In the genomic region with DNA sequence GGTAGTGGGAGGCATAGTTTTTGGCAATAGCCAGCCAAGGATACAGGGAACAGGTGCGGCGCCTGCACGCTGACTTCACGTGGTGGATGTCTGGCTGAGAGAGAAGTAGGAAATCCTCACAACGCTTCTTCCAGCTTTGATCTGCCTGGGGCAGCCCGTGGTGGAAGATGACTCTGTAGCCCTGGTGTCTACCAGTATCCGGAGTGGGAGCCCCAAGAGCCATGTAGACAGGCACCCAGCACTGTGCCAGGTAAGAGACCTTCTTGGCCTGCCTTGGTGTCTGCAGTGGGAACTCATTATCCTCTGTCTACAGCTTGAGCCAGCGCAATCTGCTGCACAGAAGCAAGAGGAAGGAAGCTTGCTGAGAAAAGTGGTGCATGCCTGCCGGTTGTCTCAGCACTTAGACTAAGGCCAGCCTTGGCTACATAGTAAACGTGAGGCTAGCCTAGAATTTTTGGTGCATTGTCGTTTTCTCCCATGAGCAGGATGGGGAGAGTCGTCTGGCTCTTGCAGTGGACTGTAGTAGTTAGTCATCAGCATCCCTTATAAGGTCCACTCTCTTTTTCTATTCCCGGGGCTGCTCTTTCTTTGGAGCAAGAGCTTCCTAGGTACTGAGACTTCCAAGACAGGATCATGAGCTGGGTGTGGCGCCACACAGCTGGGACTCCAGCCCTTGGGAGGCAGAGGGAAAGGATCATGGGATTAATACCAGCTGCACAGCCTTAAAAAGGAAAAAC, we compare ENCODE assay signal across 9 mouse cellular contexts. TPM values are rescaled to one million over a fixed set of nuclear protein-coding genes. Genes with fewer than 3 reads are reported as not detected.
A peak's percentile ranks its signal among the peaks of the same experiment; 100 is the strongest.
DNase-seq lines count a peak whose midpoint lies in the region; ATAC-seq lines count a peak whose summit lies in the region.
"Had no signal": no experiment of that assay in that cellular context is flagged by ENCODE, and none has a peak within 500 bp of the region (broad histone marks: within the 10 kb centered on the region; RNA-seq: fewer than 3 reads in every experiment).

No protein-coding gene starts in this region.

- H3K36me3 ChIP-seq in heart, embryonic 11.5 days (ENCODE audit: control insufficient read depth, insufficient read depth, low read length) = no peaks in the 10 kb centered on the region; the same call in none of the 2 replicates
- H3K36me3 ChIP-seq in hindbrain, embryonic 12.5 days = no peaks in the 10 kb centered on the region
- H3K36me3 ChIP-seq in midbrain, embryonic 10.5 days = peaks cover 10% of the 10 kb centered on the region

- no peaks in the 10 kb centered on the region for H3K9me3 ChIP-seq in heart, embryonic 11.5 days (replicated peaks; ENCODE audit: control insufficient read depth, low read length)
- H3K9me3 ChIP-seq in hindbrain, embryonic 12.5 days (replicated peaks) = no peaks in the 10 kb centered on the region
- H3K9me3 ChIP-seq in midbrain, embryonic 10.5 days (replicated peaks) = no peaks in the 10 kb centered on the region

- peak overlapping the region; percentile 78 for H3K4me2 ChIP-seq in heart, embryonic 11.5 days
- peak overlapping the region; percentile 80 for H3K4me2 ChIP-seq in hindbrain, embryonic 12.5 days (replicated peaks)

- no peak for ATAC-seq in heart, embryonic 11.5 days (replicated peaks; ENCODE audit: insufficient number of reproducible peaks, low FRiP score, low TSS enrichment)
- peak; percentile 16 for ATAC-seq in CD4-positive, CD25-positive, alpha-beta regulatory T cell, adult 4 months
- no peak for ATAC-seq in hindbrain, embryonic 12.5 days (ENCODE audit: low FRiP score)
- ATAC-seq in cerebellum, adult (ENCODE audit: insufficient number of reproducible peaks, low FRiP score, low TSS enrichment) = no peak

- H3K9ac ChIP-seq in heart, embryonic 11.5 days (ENCODE audit: low read depth, low read length) = peak overlapping the region; percentile 75
- H3K9ac ChIP-seq in hindbrain, embryonic 12.5 days = peak overlapping the region; percentile 38

- 0 out of 2 replicates have a peak, but pooled peaks cover 3% of the 10 kb centered on the region for H3K4me1 ChIP-seq in heart, embryonic 11.5 days (ENCODE audit: control insufficient read depth, insufficient read depth, low read length)
- H3K4me1 ChIP-seq in hindbrain, embryonic 12.5 days = peaks cover 13% of the 10 kb centered on the region
- peaks cover 27% of the 10 kb centered on the region for H3K4me1 ChIP-seq in midbrain, embryonic 10.5 days

- H3K27me3 ChIP-seq in heart, embryonic 11.5 days (ENCODE audit: control insufficient read depth, insufficient read depth, low read length) = no peaks in the 10 kb centered on the region
- no peaks in the 10 kb centered on the region for H3K27me3 ChIP-seq in hindbrain, embryonic 12.5 days
- peaks cover 24% of the 10 kb centered on the region for H3K27me3 ChIP-seq in midbrain, embryonic 10.5 days (ENCODE audit: low read depth, poor library complexity, severe bottlenecking)

- H3K27ac ChIP-seq in heart, embryonic 11.5 days (ENCODE audit: low read depth, low read length) = peak overlapping the region; percentile 55; the same call in 1 of the 2 replicates
- H3K27ac ChIP-seq in hindbrain, embryonic 12.5 days = no peak overlapping the region
- 0 out of 2 replicates have a peak overlapping the region, but pooled peaks have one; percentile 7 for H3K27ac ChIP-seq in midbrain, embryonic 10.5 days (replicated peaks)

- 71% methylated on average over 14 of the region's 14 CpGs for WGBS in heart, embryonic 11.5 days (ENCODE audit: insufficient replicate concordance)
- WGBS in hindbrain, embryonic 12.5 days = 82% methylated on average over 14 of the region's 14 CpGs
- WGBS in midbrain, embryonic 10.5 days = 86% methylated on average over 14 of the region's 14 CpGs

- H3K4me3 ChIP-seq in heart, embryonic 11.5 days (ENCODE audit: low read depth, low read length) = peak overlapping the region; percentile 50
- H3K4me3 ChIP-seq in hindbrain, embryonic 12.5 days = no peak overlapping the region
- peak overlapping the region; percentile 64 for H3K4me3 ChIP-seq in midbrain, embryonic 10.5 days

- intact Hi-C loops in heart, postnatal 10 days (cut with DNase I) = no loop called here

- no peak for DNase-seq in heart, postnatal 10 days
- DNase-seq in midbrain, embryonic 10.5 days (ENCODE audit: low spot score) = no peak
- DNase-seq in urinary bladder, postnatal 14 days (ENCODE audit: low spot score) = no peak
- DNase-seq in lung, postnatal 10 days = no peak
- DNase-seq: left cerebral cortex, postnatal 4 days had no signal

RNA-seq across cellular contexts. Expression of gene Pnpo, which starts 1.2 kb away (rescaled TPM):
- 63.9 and 68.0 TPM in 2 replicates for polyA plus RNA-seq in heart, embryonic 11.5 days (2014; fragmentation: Nextera tagmentation; extraction: Ambion mirVana)
- total RNA-seq in heart, postnatal 10 days (2021) = 10 to 100 TPM; 11.8 to 12.8 TPM
- 10 to 100 TPM; 28.5 to 48.5 TPM for polyA plus RNA-seq in CD4-positive, CD25-positive, alpha-beta regulatory T cell, adult 4 months (2017; shearing (Covaris generic))
- polyA plus RNA-seq in hindbrain, embryonic 12.5 days (2016; fragmentation: Nextera tagmentation; extraction: Ambion mirVana) = 21.5 and 22.5 TPM in 2 replicates
- polyA plus RNA-seq in midbrain, embryonic 10.5 days (2016; fragmentation: Nextera tagmentation; extraction: Ambion mirVana) = 28.2 and 32.1 TPM in 2 replicates

RNA-seq across cellular contexts. Expression of gene Prr15l, which starts 17.1 kb away (rescaled TPM):
- 0.23 and 0.50 TPM in 2 replicates for polyA plus RNA-seq in heart, embryonic 11.5 days (2014; fragmentation: Nextera tagmentation; extraction: Ambion mirVana)
- under 1 TPM; 0.47 to 0.74 TPM for total RNA-seq in heart, postnatal 10 days (2021)
- polyA plus RNA-seq in CD4-positive, CD25-positive, alpha-beta regulatory T cell, adult 4 months (2017; shearing (Covaris generic)) = 1 to 10 TPM in 1 of 2 experiments, under 1 TPM in 1; 0.48 to 1.5 TPM
- polyA plus RNA-seq in hindbrain, embryonic 12.5 days (2016; fragmentation: Nextera tagmentation; extraction: Ambion mirVana) = 0.53 and 1.5 TPM in 2 replicates
- 0.04 and 0.05 TPM in 2 replicates for polyA plus RNA-seq in midbrain, embryonic 10.5 days (2016; fragmentation: Nextera tagmentation; extraction: Ambion mirVana)
- total RNA-seq: left cerebral cortex, postnatal 4 days had no signal

RNA-seq across cellular contexts. Expression of gene Cdk5rap3, which starts 28.7 kb away (rescaled TPM):
- polyA plus RNA-seq in heart, embryonic 11.5 days (2014; fragmentation: Nextera tagmentation; extraction: Ambion mirVana) = 52.5 and 60.2 TPM in 2 replicates
- 10 to 100 TPM; 28.0 to 30.8 TPM for total RNA-seq in heart, postnatal 10 days (2021)
- 100 to 1,000 TPM in 1 of 2 experiments, 10 to 100 TPM in 1; 82.3 to 119 TPM for polyA plus RNA-seq in CD4-positive, CD25-positive, alpha-beta regulatory T cell, adult 4 months (2017; shearing (Covaris generic))
- polyA plus RNA-seq in hindbrain, embryonic 12.5 days (2016; fragmentation: Nextera tagmentation; extraction: Ambion mirVana) = 98.8 and 98.9 TPM in 2 replicates
- polyA plus RNA-seq in midbrain, embryonic 10.5 days (2016; fragmentation: Nextera tagmentation; extraction: Ambion mirVana) = 116 and 120 TPM in 2 replicates

RNA-seq across cellular contexts. Expression of gene Sp2, which starts 37.7 kb away (rescaled TPM):
- polyA plus RNA-seq in heart, embryonic 11.5 days (2014; fragmentation: Nextera tagmentation; extraction: Ambion mirVana) = 17.3 and 17.9 TPM in 2 replicates
- total RNA-seq in heart, postnatal 10 days (2021) = 10 to 100 TPM; 15.0 to 16.1 TPM
- 10 to 100 TPM; 19.5 to 22.9 TPM for polyA plus RNA-seq in CD4-positive, CD25-positive, alpha-beta regulatory T cell, adult 4 months (2017; shearing (Covaris generic))
- 19.0 and 20.8 TPM in 2 replicates for polyA plus RNA-seq in hindbrain, embryonic 12.5 days (2016; fragmentation: Nextera tagmentation; extraction: Ambion mirVana)
- polyA plus RNA-seq in midbrain, embryonic 10.5 days (2016; fragmentation: Nextera tagmentation; extraction: Ambion mirVana) = 30.5 and 35.5 TPM in 2 replicates
